Mouse (Mus musculus) frontal cortex, adult 2 months (tissue): Measurements from ENCODE around the gene Prr15l. TPM values are rescaled to one million over a fixed set of nuclear protein-coding genes. Genes with fewer than 3 reads are reported as not detected.
A peak's percentile ranks its signal among the peaks of the same experiment; 100 is the strongest.

Source experiments
- DNase-seq, 2 experiments: peaks; one replicate each; pipeline ENCODE4 v3.0.0; 2022; ENCODE audit warnings: low spot score in 1 of 2; ENCODE audit errors: extremely low spot score in 1 of 2
- polyA plus RNA-seq: library from polyadenylated mRNA; depleted of rRNA; stranded (reverse); fragments of >200 nt; gene quantifications from 2 replicates; pipeline ENCODE4 v1.2.3, GENCODE M21; 2012; rRNA removed

Prr15l gene
- polyA plus RNA-seq, 1 experiment = not detected

- no peak for DNase-seq
These were observed 47.8 kb downstream of the Prr15l start for GRCm38 (mm10) chr11:96975511-96976378.

- no peak for DNase-seq
These were observed 48.4 kb downstream of the Prr15l start for GRCm38 (mm10) chr11:96976379-96976687.

GRCm38 (mm10) chr11:96976911-96977591, 49.1 kb downstream of the Prr15l start:
- peak; percentile 32 to 77 for DNase-seq

- peak; percentile 100 for DNase-seq
These were observed 49.9 kb downstream of the Prr15l start for GRCm38 (mm10) chr11:96977606-96978400.

GRCm38 (mm10) chr11:96978401-96979246, 50.7 kb downstream of the Prr15l start:
- DNase-seq = no peak

- no peak for DNase-seq
These were observed 51.4 kb downstream of the Prr15l start for GRCm38 (mm10) chr11:96979329-96979728.

- DNase-seq = no peak
These were observed 52.1 kb downstream of the Prr15l start for GRCm38 (mm10) chr11:96980021-96980420.

- no peak for DNase-seq
These were observed 53.6 kb downstream of the Prr15l start for GRCm38 (mm10) chr11:96981461-96981860.

GRCm38 (mm10) chr11:96982355-96982754, 54.5 kb downstream of the Prr15l start:
- peak in 1 of 2 experiments; percentile 89 for DNase-seq

GRCm38 (mm10) chr11:96982859-96983258, 55.0 kb downstream of the Prr15l start, which contains the start of gene Sp2:
Gene Sp2 (minus strand): TSS chr11:96982959.
- no peak for DNase-seq

GRCm38 (mm10) chr11:96984903-96985302, 57.0 kb downstream of the Prr15l start:
- DNase-seq = no peak

GRCm38 (mm10) chr11:96986463-96986862, 58.6 kb downstream of the Prr15l start:
- DNase-seq = no peak

Other genes starting within 250 kb of the Prr15l start
- gene Snx11, start 150.5 kb upstream of the Prr15l start, polyA plus RNA-seq = 42.0 and 48.0 TPM in 2 replicates
- 37.5 and 42.8 TPM in 2 replicates for gene Cbx1, start 139.0 kb upstream of the Prr15l start, polyA plus RNA-seq
- gene Nfe2l1, start 98.1 kb upstream of the Prr15l start, polyA plus RNA-seq = 184 and 186 TPM in 2 replicates
- gene Copz2, start 78.2 kb upstream of the Prr15l start, polyA plus RNA-seq = 13.3 and 16.2 TPM in 2 replicates
- gene Cdk5rap3, start 11.6 kb upstream of the Prr15l start, polyA plus RNA-seq = 37.8 and 45.8 TPM in 2 replicates
- 34.9 and 35.9 TPM in 2 replicates for gene Pnpo, start 15.9 kb downstream of the Prr15l start, polyA plus RNA-seq
- 11.5 and 12.1 TPM in 2 replicates for gene Sp2, start 54.9 kb downstream of the Prr15l start, polyA plus RNA-seq
- gene Sp6, start 85.3 kb downstream of the Prr15l start, polyA plus RNA-seq = 0.50 and 0.62 TPM in 2 replicates
- gene Scrn2, start 101.8 kb downstream of the Prr15l start, polyA plus RNA-seq = 6.1 and 6.3 TPM in 2 replicates
- 0.82 TPM in 2 replicates for gene Lrrc46, start 113.3 kb downstream of the Prr15l start, polyA plus RNA-seq
- 60.2 and 66.3 TPM in 2 replicates for gene Mrpl10, start 113.5 kb downstream of the Prr15l start, polyA plus RNA-seq
- gene Osbpl7, start 122.5 kb downstream of the Prr15l start, polyA plus RNA-seq = 11.2 and 14.0 TPM in 2 replicates
- gene Tbx21, start 187.2 kb downstream of the Prr15l start, polyA plus RNA-seq = 9.7 and 10.1 TPM in 2 replicates
- gene Tbkbp1, start 223.4 kb downstream of the Prr15l start, polyA plus RNA-seq = 51.1 and 62.2 TPM in 2 replicates